Mouse (Mus musculus): ENCODE measurements at regions not wholly inside any gene's neighbourhood (a gene's known extent, or its start where the extent isn't known, plus 50 kb on each side); places are given as distances from the start of the nearest gene placed in this dataset.

DNA sequence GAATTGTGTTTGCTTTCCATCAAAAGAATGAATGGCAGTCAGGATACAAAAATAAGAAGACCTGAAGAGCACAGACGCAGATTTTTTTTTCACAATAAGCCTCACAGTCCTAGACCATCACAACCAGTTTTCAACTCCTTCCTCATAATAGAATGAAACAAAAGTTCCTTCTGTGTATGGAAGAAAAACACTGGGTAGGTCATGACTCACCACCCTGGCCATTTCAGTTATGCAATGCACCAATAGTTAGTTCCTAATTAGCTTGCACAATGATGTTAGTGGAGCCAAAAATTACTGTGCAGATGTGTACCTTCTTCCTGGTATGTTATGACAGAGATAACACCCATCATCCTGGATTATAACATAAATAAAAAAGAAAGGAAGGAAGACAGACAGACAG is 111.4 kb downstream of the Cep44 start:
- Histone ChIP-seq H3K4me1 (ENCODE audit: control insufficient read depth, insufficient read depth) (no peaks in the 10 kb centered on the region), H3K36me3 (replicated peaks; ENCODE audit: control insufficient read depth, insufficient read depth, low read length) (no peaks in the 10 kb centered on the region), H3K9me3 (replicated peaks; ENCODE audit: control insufficient read depth, low read length) (no peaks in the 10 kb centered on the region), H3K27ac (ENCODE audit: low read depth) (no peak overlapping the region), H3K4me3 (ENCODE audit: low read depth, low read length) (no peak overlapping the region), H3K9ac (replicated peaks; ENCODE audit: low read depth, low read length) (no peak overlapping the region), H3K4me2 (ENCODE audit: low read depth, low read length) (no peak overlapping the region), H3K27me3 (ENCODE audit: control insufficient read depth, insufficient read depth, low read length) (no peaks in the 10 kb centered on the region)
- ATAC-seq (ENCODE audit: insufficient read depth, low read depth) (no peak), DNase-seq (ENCODE audit: low spot score) (no peak)
- TF ChIP-seq CTCF (IDR thresholded peaks at IDR 0.05; ENCODE audit: low read depth) (no peak), EP300 (IDR thresholded peaks at IDR 0.05; ENCODE audit: low read depth) (no peak)
- 59% methylated on average over 1 of the region's 1 CpGs for WGBS

DNA sequence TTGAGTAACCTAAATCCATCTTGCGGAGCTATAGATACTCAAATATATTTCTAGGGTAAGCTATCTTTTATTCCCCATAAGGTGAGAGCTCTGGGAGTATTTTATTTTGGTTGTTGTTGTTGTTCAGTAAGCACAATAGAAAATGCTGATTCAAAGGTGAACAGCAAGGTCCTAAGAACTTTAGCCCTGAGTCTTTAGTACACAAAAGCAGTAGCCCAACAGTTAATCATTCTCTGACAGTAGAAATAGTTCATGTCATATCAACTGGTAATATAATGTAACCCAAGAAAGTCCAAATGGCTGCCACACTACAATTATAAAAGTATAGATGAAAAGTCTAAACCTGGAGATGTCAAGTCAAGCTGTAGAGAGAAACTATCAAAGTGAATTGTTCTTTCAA is 116.0 kb downstream of the Cep44 start:
- ATAC-seq (ENCODE audit: insufficient read depth, low read depth) (no peak), DNase-seq (ENCODE audit: low spot score) (no peak)
- no peaks in the 10 kb centered on the region for H3K36me3 ChIP-seq (replicated peaks; ENCODE audit: control insufficient read depth, insufficient read depth, low read length)
- H3K4me2 ChIP-seq (ENCODE audit: low read depth, low read length), result no peak overlapping the region
- no peak overlapping the region for H3K9ac ChIP-seq (replicated peaks; ENCODE audit: low read depth, low read length)
- H3K27ac ChIP-seq (ENCODE audit: low read depth), result no peak overlapping the region
- 100% methylated on average over 1 of the region's 1 CpGs for WGBS
- H3K9me3 ChIP-seq (replicated peaks; ENCODE audit: control insufficient read depth, low read length), result no peaks in the 10 kb centered on the region
- H3K4me1 ChIP-seq (ENCODE audit: control insufficient read depth, insufficient read depth), result no peaks in the 10 kb centered on the region
- no peak overlapping the region for H3K4me3 ChIP-seq (ENCODE audit: low read depth, low read length)
- TF ChIP-seq CTCF (IDR thresholded peaks at IDR 0.05; ENCODE audit: low read depth), result no peak
- no peak for TF ChIP-seq EP300 (IDR thresholded peaks at IDR 0.05; ENCODE audit: low read depth)
- H3K27me3 ChIP-seq (ENCODE audit: control insufficient read depth, insufficient read depth, low read length), result no peaks in the 10 kb centered on the region

DNA sequence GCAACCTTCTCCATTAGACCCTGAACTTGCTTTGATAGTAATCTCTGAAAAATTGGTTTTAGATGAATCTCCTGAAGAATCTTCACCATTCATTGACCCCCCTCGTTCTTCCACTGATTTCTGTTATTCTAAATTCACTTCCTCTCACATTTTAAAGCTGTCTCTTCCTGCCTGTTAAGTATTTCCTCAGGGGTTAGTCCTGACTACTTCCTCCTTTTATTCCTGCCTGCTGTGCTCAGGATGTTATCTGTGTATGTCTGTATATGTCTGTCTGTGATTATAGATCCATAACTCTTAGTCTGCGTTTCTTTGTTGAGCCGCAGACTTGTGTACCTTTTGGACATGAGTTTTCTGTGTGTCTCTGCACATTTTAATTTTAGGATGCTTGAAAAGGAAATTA is 117.6 kb downstream of the Hpgd start:
- H3K9ac ChIP-seq (replicated peaks; ENCODE audit: low read depth, low read length), result no peak overlapping the region
- H3K9me3 ChIP-seq (replicated peaks; ENCODE audit: control insufficient read depth, low read length), result no peaks in the 10 kb centered on the region
- no peaks in the 10 kb centered on the region for H3K27me3 ChIP-seq (ENCODE audit: control insufficient read depth, insufficient read depth, low read length)
- no peaks in the 10 kb centered on the region for H3K36me3 ChIP-seq (replicated peaks; ENCODE audit: control insufficient read depth, insufficient read depth, low read length)
- WGBS, result 56% methylated on average over 3 of the region's 3 CpGs
- ATAC-seq (ENCODE audit: insufficient read depth, low read depth), result no peak
- no peaks in the 10 kb centered on the region for H3K4me1 ChIP-seq (ENCODE audit: control insufficient read depth, insufficient read depth)
- no peak overlapping the region for H3K4me2 ChIP-seq (ENCODE audit: low read depth, low read length)
- TF ChIP-seq EP300 (IDR thresholded peaks at IDR 0.05; ENCODE audit: low read depth) (no peak), CTCF (IDR thresholded peaks at IDR 0.05; ENCODE audit: low read depth) (no peak)
- no peak overlapping the region for H3K27ac ChIP-seq (ENCODE audit: low read depth)
- no peak overlapping the region for H3K4me3 ChIP-seq (ENCODE audit: low read depth, low read length)
- DNase-seq (ENCODE audit: low spot score), result no peak

GRCm38 (mm10) chr8:56410412-56410811 is 116.0 kb downstream of the Hpgd start:
- H3K36me3 ChIP-seq (replicated peaks; ENCODE audit: control insufficient read depth, insufficient read depth, low read length), result no peaks in the 10 kb centered on the region
- no peak overlapping the region for H3K4me3 ChIP-seq (ENCODE audit: low read depth, low read length)
- H3K27me3 ChIP-seq (ENCODE audit: control insufficient read depth, insufficient read depth, low read length), result no peaks in the 10 kb centered on the region
- no peak for ATAC-seq (ENCODE audit: insufficient read depth, low read depth)
- H3K27ac ChIP-seq (ENCODE audit: low read depth), result no peak overlapping the region
- no peak overlapping the region for H3K4me2 ChIP-seq (ENCODE audit: low read depth, low read length)
- H3K4me1 ChIP-seq (ENCODE audit: control insufficient read depth, insufficient read depth), result no peaks in the 10 kb centered on the region
- 67% methylated on average over 1 of the region's 1 CpGs for WGBS
- no peaks in the 10 kb centered on the region for H3K9me3 ChIP-seq (replicated peaks; ENCODE audit: control insufficient read depth, low read length)
- no peak overlapping the region for H3K9ac ChIP-seq (replicated peaks; ENCODE audit: low read depth, low read length)
- TF ChIP-seq CTCF (IDR thresholded peaks at IDR 0.05; ENCODE audit: low read depth) (no peak), EP300 (IDR thresholded peaks at IDR 0.05; ENCODE audit: low read depth) (no peak)
- no peak for DNase-seq (ENCODE audit: low spot score)

DNA sequence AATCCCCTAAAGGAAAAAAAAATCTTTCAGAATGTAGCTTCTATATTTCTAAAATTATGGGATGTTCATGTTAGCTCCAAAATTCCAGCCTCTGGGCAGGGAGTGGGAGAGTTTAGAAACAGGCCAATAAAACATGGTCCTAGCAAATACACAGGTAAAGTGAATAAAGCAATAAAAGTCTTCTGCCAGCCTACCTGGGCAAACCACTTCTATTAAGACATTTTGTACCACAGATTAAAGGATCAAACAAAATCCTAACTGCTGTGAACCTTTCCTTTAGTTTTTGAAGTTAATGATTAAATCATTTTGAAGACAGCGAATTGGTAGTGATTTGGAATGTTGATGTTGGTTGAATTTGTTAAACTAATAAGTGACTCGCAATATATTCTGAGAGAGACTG is 112.9 kb downstream of the Hpgd start:
- Histone ChIP-seq H3K27ac (ENCODE audit: low read depth) (no peak overlapping the region), H3K36me3 (replicated peaks; ENCODE audit: control insufficient read depth, insufficient read depth, low read length) (no peaks in the 10 kb centered on the region), H3K9ac (replicated peaks; ENCODE audit: low read depth, low read length) (no peak overlapping the region), H3K4me2 (ENCODE audit: low read depth, low read length) (no peak overlapping the region), H3K4me1 (ENCODE audit: control insufficient read depth, insufficient read depth) (no peaks in the 10 kb centered on the region), H3K4me3 (ENCODE audit: low read depth, low read length) (no peak overlapping the region), H3K27me3 (ENCODE audit: control insufficient read depth, insufficient read depth, low read length) (no peaks in the 10 kb centered on the region), H3K9me3 (replicated peaks; ENCODE audit: control insufficient read depth, low read length) (no peaks in the 10 kb centered on the region)
- WGBS, result 78% methylated on average over 2 of the region's 2 CpGs
- TF ChIP-seq CTCF (IDR thresholded peaks at IDR 0.05; ENCODE audit: low read depth) (no peak), EP300 (IDR thresholded peaks at IDR 0.05; ENCODE audit: low read depth) (no peak)
- no peak for ATAC-seq (ENCODE audit: insufficient read depth, low read depth)
- DNase-seq (ENCODE audit: low spot score), result no peak

- TF ChIP-seq EP300 (IDR thresholded peaks at IDR 0.05; ENCODE audit: low read depth) (no peak), CTCF (IDR thresholded peaks at IDR 0.05; ENCODE audit: low read depth) (no peak)
- no peak for ATAC-seq (ENCODE audit: insufficient read depth, low read depth)
- no peak for DNase-seq (ENCODE audit: low spot score)
- H3K9me3 ChIP-seq (replicated peaks; ENCODE audit: control insufficient read depth, low read length), result no peaks in the 10 kb centered on the region
- H3K36me3 ChIP-seq (replicated peaks; ENCODE audit: control insufficient read depth, insufficient read depth, low read length), result no peaks in the 10 kb centered on the region
- H3K9ac ChIP-seq (replicated peaks; ENCODE audit: low read depth, low read length), result no peak overlapping the region
- H3K27me3 ChIP-seq (ENCODE audit: control insufficient read depth, insufficient read depth, low read length), result no peaks in the 10 kb centered on the region
- H3K4me1 ChIP-seq (ENCODE audit: control insufficient read depth, insufficient read depth), result no peaks in the 10 kb centered on the region
- no peak overlapping the region for H3K4me3 ChIP-seq (ENCODE audit: low read depth, low read length)
- no peak overlapping the region for H3K27ac ChIP-seq (ENCODE audit: low read depth)
- no peak overlapping the region for H3K4me2 ChIP-seq (ENCODE audit: low read depth, low read length)
These were observed 111.9 kb downstream of the Hpgd start for GRCm38 (mm10) chr8:56406317-56406716.
